Mouse (Mus musculus): ENCODE measurements around the gene Fdps. TPM values are rescaled to one million over a fixed set of nuclear protein-coding genes. Genes with fewer than 3 reads are reported as not detected.

Fdps gene
- polyA plus RNA-seq (2017; shearing (Covaris generic)): 83.7 TPM

DNA sequence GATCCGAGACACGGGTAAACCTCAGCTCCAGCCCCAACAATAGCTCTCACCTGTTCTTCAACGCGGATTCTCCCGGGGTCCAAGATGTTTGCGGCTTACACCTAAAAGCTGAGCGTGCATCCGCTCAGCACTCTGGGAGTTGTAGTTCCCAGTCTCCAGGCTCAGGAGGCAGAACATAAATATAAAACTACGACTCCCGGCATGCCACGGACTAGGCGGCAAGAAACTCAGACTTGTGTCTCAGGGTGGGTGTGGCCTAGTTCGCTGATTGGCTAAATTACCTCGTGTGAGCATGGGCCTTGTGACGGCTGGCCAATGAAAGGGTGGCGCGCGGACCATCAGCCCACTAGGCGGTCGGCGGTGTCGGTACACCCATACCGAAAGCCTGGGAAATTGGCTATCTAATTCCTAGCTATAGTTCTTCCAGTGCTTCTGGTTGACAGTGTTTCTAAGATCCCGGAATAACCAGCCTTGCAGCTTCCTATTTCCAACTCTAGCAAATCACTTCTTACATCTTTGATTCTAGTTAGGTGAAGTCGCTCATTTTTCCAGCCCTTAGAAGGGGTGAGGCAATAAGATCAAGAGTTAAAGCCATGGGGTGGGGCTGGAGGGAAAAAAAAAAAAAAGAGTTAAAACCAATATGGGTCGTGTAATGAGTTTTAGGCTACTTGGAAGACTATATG lies at the start of gene Fdps:
Gene Fdps, minus strand, starts transcription at position 148 of the 683 bp plus-strand sequence.

DNA sequence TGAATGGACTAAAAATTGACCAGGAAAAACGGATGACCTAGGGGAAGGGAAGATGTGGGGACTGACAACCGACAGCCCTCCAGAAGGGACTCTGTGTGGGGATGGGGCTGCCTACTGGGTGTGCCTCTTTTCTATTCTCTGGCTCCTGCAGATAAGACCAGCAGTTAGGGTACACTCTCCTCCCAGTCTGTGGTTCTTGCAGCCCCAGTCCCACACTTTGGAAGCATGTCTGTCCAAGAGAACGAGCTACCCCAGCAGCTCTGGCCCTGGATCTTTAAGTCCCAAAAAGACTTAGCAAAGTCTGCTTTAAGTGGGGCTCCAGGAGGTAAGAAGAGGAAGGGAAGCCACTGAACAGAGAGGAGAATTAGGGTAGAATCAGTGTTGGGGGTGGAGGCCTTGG lies 34.2 kb upstream of the Fdps start, which contains the start of gene Pklr:
Gene Pklr, plus strand, starts transcription at position 185 of the 400 bp plus-strand sequence.

DNA sequence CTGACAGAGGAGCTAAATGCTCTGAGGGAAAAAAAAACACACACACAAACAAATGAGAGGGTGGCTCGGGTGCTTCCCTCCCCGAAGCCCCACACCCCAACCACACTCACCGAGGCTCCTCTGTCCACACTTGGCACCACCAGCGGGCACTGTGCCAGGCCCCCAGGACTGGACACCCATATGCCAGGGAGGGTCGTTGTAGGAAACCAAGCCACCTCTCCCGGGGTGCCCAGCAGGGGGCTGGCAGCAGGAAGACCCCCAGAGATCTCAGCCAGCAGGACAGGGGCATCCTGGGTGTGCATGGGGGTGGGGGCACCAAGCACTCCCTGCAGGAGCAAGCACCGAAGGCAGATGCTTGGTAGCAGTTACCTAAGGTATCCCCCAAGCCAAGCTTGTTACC lies 948 bp downstream of the Fdps start, which contains the start of gene Gm43738:
Gene Gm43738, minus strand, starts transcription at position 289 of the 400 bp plus-strand sequence.

DNA sequence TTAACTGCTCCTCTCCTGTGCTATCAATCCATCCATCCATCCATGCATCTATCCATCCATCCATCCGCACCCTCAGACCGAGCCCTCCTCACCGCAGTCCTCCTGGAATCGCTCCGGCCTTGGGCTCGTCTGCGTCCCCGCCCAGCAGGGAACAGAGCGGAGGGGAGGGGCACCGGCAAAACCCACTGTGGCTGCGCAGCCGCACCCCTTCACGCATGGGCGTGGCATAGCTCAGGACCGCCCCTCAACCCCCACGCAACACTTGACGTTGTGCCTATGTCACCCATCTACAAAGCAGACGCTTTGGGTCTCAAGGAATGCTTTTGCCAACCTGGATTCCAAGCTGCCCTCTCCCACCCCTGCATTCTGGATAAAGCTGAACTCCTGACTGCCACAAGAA lies 8.6 kb downstream of the Fdps start, which contains the start of gene Rusc1:
Gene Rusc1, minus strand, starts transcription at position 137 of the 400 bp plus-strand sequence.

Other genes starting within 250 kb of the Fdps start
- 41.5 TPM for gene Msto1, start 188.0 kb downstream of the Fdps start, polyA plus RNA-seq (2017; shearing (Covaris generic))
- gene Ash1l, start 151.3 kb downstream of the Fdps start, polyA plus RNA-seq (2017; shearing (Covaris generic)): 41.7 TPM
- gene Dap3, start 150.8 kb downstream of the Fdps start, polyA plus RNA-seq (2017; shearing (Covaris generic)): 161 TPM
- 50.1 TPM for gene Rusc1, start 8.6 kb downstream of the Fdps start, polyA plus RNA-seq (2017; shearing (Covaris generic))
- not detected for gene Gm43738, start 860 bp downstream of the Fdps start, polyA plus RNA-seq (2017; shearing (Covaris generic))
- not detected for gene Pklr, start 34.2 kb upstream of the Fdps start, polyA plus RNA-seq (2017; shearing (Covaris generic))
- 0.77 TPM for gene Hcn3, start 58.2 kb upstream of the Fdps start, polyA plus RNA-seq (2017; shearing (Covaris generic))
- gene Clk2, start 62.8 kb upstream of the Fdps start, polyA plus RNA-seq (2017; shearing (Covaris generic)): 37.4 TPM
- gene Scamp3, start 75.5 kb upstream of the Fdps start, polyA plus RNA-seq (2017; shearing (Covaris generic)): 321 TPM
- gene Fam189b, start 81.2 kb upstream of the Fdps start, polyA plus RNA-seq (2017; shearing (Covaris generic)): 277 TPM
- gene Gba, start 101.0 kb upstream of the Fdps start, polyA plus RNA-seq (2017; shearing (Covaris generic)): 145 TPM
- 1.9 TPM for gene Thbs3, start 113.2 kb upstream of the Fdps start, polyA plus RNA-seq (2017; shearing (Covaris generic))
- 142 TPM for gene Mtx1, start 125.1 kb upstream of the Fdps start, polyA plus RNA-seq (2017; shearing (Covaris generic))
- 2.4 TPM for gene Muc1, start 127.1 kb upstream of the Fdps start, polyA plus RNA-seq (2017; shearing (Covaris generic))
- gene Krtcap2, start 144.0 kb upstream of the Fdps start, polyA plus RNA-seq (2017; shearing (Covaris generic)): 262 TPM
- 6.1 TPM for gene Trim46, start 144.3 kb upstream of the Fdps start, polyA plus RNA-seq (2017; shearing (Covaris generic))
- 107 TPM for gene Dpm3, start 157.4 kb upstream of the Fdps start, polyA plus RNA-seq (2017; shearing (Covaris generic))
- gene Slc50a1, start 168.6 kb upstream of the Fdps start, polyA plus RNA-seq (2017; shearing (Covaris generic)): 284 TPM
- gene Efna1, start 179.2 kb upstream of the Fdps start, polyA plus RNA-seq (2017; shearing (Covaris generic)): not detected
- gene Efna3, start 221.0 kb upstream of the Fdps start, polyA plus RNA-seq (2017; shearing (Covaris generic)): not detected
- gene Efna4, start 236.1 kb upstream of the Fdps start, polyA plus RNA-seq (2017; shearing (Covaris generic)): 0.84 TPM
- 18.6 TPM for gene Adam15, start 248.0 kb upstream of the Fdps start, polyA plus RNA-seq (2017; shearing (Covaris generic))